In the genomic region with DNA sequence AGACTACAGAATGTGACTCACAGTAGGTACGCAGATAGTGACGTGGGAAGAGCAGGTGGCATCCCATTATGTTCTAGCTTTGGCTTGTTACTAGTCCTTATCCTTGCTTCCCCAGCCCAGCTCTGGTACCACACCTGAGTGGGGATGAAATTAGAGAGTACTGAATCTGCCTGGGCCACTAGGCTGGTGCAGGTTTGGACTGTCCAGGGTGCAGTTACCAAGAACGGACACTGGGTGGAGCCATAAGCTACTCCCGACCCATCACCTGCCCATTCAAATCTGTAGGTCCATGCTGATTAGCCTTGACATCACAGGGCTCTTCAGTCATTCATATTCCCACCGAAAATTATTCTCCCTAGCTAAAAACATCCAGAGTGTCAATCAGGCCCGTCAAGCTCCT, we compare ENCODE assay signal across 10 mouse cellular contexts. TPM values are rescaled to one million over a fixed set of nuclear protein-coding genes. Genes with fewer than 3 reads are reported as not detected.
A peak's percentile ranks its signal among the peaks of the same experiment; 100 is the strongest.
DNase-seq lines count a peak whose midpoint lies in the region; ATAC-seq and TF ChIP-seq lines count a peak whose summit lies in the region.
"Had no signal": no experiment of that assay in that cellular context is flagged by ENCODE, and none has a peak within 500 bp of the region (broad histone marks: within the 10 kb centered on the region; RNA-seq: fewer than 3 reads in every experiment).

No protein-coding gene starts in this region.

- H3K27ac ChIP-seq in layer of hippocampus, adult 2 months: peak overlapping the region; percentile 49; the same call in 1 of the 2 replicates
- H3K27ac ChIP-seq: heart, embryonic 13.5 days; midbrain, embryonic 12.5 days had no signal

- peak; percentile 86 for TF ChIP-seq CTCF in layer of hippocampus, adult 2 months (conservative IDR thresholded peaks at IDR 0.05)

- peak; percentile 41; the same call in 1 of the 2 replicates for ATAC-seq in megakaryocyte-erythroid progenitor cell, adult 5-6 weeks (replicated peaks; ENCODE audit: low FRiP score, low TSS enrichment, poor library complexity, severe bottlenecking)

- no peak overlapping the region for H3K4me3 ChIP-seq in layer of hippocampus, adult 2 months
- H3K4me3 ChIP-seq: heart, embryonic 13.5 days; midbrain, embryonic 12.5 days had no signal

- peak; percentile 52 for DNase-seq in adrenal gland, adult 2 months
- DNase-seq in adrenal gland, postnatal 4 days (ENCODE audit: low spot score in 2 of 2): no peak
- peak in 1 of 2 experiments; percentile 53 for DNase-seq in layer of hippocampus, adult 2 months (ENCODE audit: low spot score in 2 of 2)
- no peak for DNase-seq in layer of hippocampus, adult 9-10 months (ENCODE audit: low spot score)
- DNase-seq in T-cell, adult 2 months (ENCODE audit: low spot score): peak; percentile 44
- DNase-seq in induced T-regulatory cell, adult 2 months (ENCODE audit: low read depth): peak; percentile 82
- DNase-seq in gastrocnemius, postnatal 25 days: no peak

RNA-seq across cellular contexts. Expression of a gene that starts 11.7 kb away (rescaled TPM):
- 1 to 10 TPM; 1.7 to 2.3 TPM for total RNA-seq in adrenal gland, adult 2 months (2021)
- 8.3 and 10.4 TPM in 2 replicates for polyA plus RNA-seq in adrenal gland, adult 2 months (2012; rRNA removed)
- total RNA-seq in adrenal gland, postnatal 4 days (2021): 1 to 10 TPM; 1.0 to 5.1 TPM
- total RNA-seq in layer of hippocampus, adult 2 months (2021): 1 to 10 TPM; 1.2 to 1.9 TPM
- 2.9 and 5.7 TPM in 2 replicates for total RNA-seq in megakaryocyte-erythroid progenitor cell, adult 5-6 weeks (2014; fragmentation: Nextera tagmentation)
- 2.2 and 3.1 TPM in 2 replicates for total RNA-seq in megakaryocyte-erythroid progenitor cell, adult 5-6 weeks (2017)
- total RNA-seq in gastrocnemius, postnatal 25 days (2021): under 1 TPM; 0.23 to 0.38 TPM

RNA-seq across cellular contexts. Expression of a gene that starts 18.2 kb away (rescaled TPM):
- total RNA-seq in adrenal gland, adult 2 months (2021): not detected
- polyA plus RNA-seq in adrenal gland, adult 2 months (2012; rRNA removed): 0.57 TPM in 1 of 2 replicates, not detected in the other
- not detected for total RNA-seq in adrenal gland, postnatal 4 days (2021)
- total RNA-seq in layer of hippocampus, adult 2 months (2021): not detected
- total RNA-seq in megakaryocyte-erythroid progenitor cell, adult 5-6 weeks (2014; fragmentation: Nextera tagmentation): 0.35 TPM in 1 of 2 replicates, not detected in the other
- total RNA-seq in megakaryocyte-erythroid progenitor cell, adult 5-6 weeks (2017): not detected in 2 replicates
- not detected for total RNA-seq in gastrocnemius, postnatal 25 days (2021)
- polyA plus RNA-seq: heart, embryonic 13.5 days had no signal

RNA-seq across cellular contexts. Expression of a gene that starts 24.7 kb away (rescaled TPM):
- total RNA-seq in adrenal gland, adult 2 months (2021): 1 to 10 TPM in 1 of 2 experiments, under 1 TPM in 1; 0.79 to 1.3 TPM
- 2.5 TPM in 2 replicates for polyA plus RNA-seq in adrenal gland, adult 2 months (2012; rRNA removed)
- total RNA-seq in adrenal gland, postnatal 4 days (2021): 1 to 10 TPM; 1.2 to 1.4 TPM
- 10 to 100 TPM; 22.7 to 48.4 TPM for total RNA-seq in layer of hippocampus, adult 2 months (2021)
- not detected in 2 replicates for total RNA-seq in megakaryocyte-erythroid progenitor cell, adult 5-6 weeks (2014; fragmentation: Nextera tagmentation)
- not detected in 2 replicates for total RNA-seq in megakaryocyte-erythroid progenitor cell, adult 5-6 weeks (2017)
- 1 to 10 TPM; 1.2 TPM for total RNA-seq in gastrocnemius, postnatal 25 days (2021)

RNA-seq across cellular contexts. Expression of a gene that starts 37.5 kb away (rescaled TPM):
- total RNA-seq in adrenal gland, adult 2 months (2021): 10 to 100 TPM; 43.4 to 65.0 TPM
- polyA plus RNA-seq in adrenal gland, adult 2 months (2012; rRNA removed): 22.1 and 25.5 TPM in 2 replicates
- total RNA-seq in adrenal gland, postnatal 4 days (2021): 10 to 100 TPM; 39.1 to 44.4 TPM
- 100 to 1,000 TPM; 306 to 335 TPM for total RNA-seq in layer of hippocampus, adult 2 months (2021)
- total RNA-seq in megakaryocyte-erythroid progenitor cell, adult 5-6 weeks (2014; fragmentation: Nextera tagmentation): 33.8 and 42.9 TPM in 2 replicates
- total RNA-seq in megakaryocyte-erythroid progenitor cell, adult 5-6 weeks (2017): 25.3 and 38.1 TPM in 2 replicates
- total RNA-seq in gastrocnemius, postnatal 25 days (2021): 10 to 100 TPM; 15.4 to 19.1 TPM

Comparison
In these comparisons a context has a peak if more than half of its experiments do, and no peak if none do; other contexts are left out.
1. DNase-seq: peak in adrenal gland, adult 2 months (single experiment), T-cell, adult 2 months (single experiment) and induced T-regulatory cell, adult 2 months (single experiment); none in adrenal gland, postnatal 4 days (0 of 2), layer of hippocampus, adult 9-10 months (single experiment) and gastrocnemius, postnatal 25 days (single experiment).
2. RNA of a gene that starts 24.7 kb away (total RNA-seq): 22.7 to 48.4 TPM in layer of hippocampus, adult 2 months; 1.2 to 1.4 TPM in adrenal gland, postnatal 4 days, 0.79 to 1.3 TPM in adrenal gland, adult 2 months, 1.2 TPM in gastrocnemius, postnatal 25 days and not detected in megakaryocyte-erythroid progenitor cell, adult 5-6 weeks; every median in the first group is over 4 times any median in the second.